Mouse (Mus musculus) left cerebral cortex, postnatal 36 days (tissue): ENCODE data around the gene Kbtbd4. TPM values are rescaled to one million over a fixed set of nuclear protein-coding genes. Genes with fewer than 3 reads are reported as not detected.

ENCODE experiments used
- DNase-seq, 2 experiments: peaks; one replicate each; pipeline ENCODE4 v3.0.0; 2021 to 2022; ENCODE audit warnings: low spot score in 2 of 2, mixed read lengths in 1 of 2
- intact Hi-C: fragments of 180-260 bp; cut with DNase I; formaldehyde crosslinking; loops from one replicate; pipeline ENCODE4 v1.15.1; 2025
- total RNA-seq, 2 experiments: library from RNA; stranded (reverse); gene quantifications; 2 replicates each; pipeline ENCODE4 v1.2.3; 2021

Gene Kbtbd4
- total RNA-seq, 2 experiments from 2014 or later: 39.6 to 39.8 TPM

GRCm38 (mm10) chr2:90940233-90941229, 36.0 kb downstream of the Kbtbd4 start, which contains the start of gene Celf1:
Gene Celf1 (plus strand): TSS chr2:90940382.
- intact Hi-C loops: loop anchor here (2.0 to 5.0 kb wide), 3 partner anchors 24 to 114 kb away; partner anchors contain the start of gene Psmc3

GRCm38 (mm10) chr2:90941744-90942143, 37.2 kb downstream of the Kbtbd4 start:
- intact Hi-C loops: loop anchor here (2.0 to 5.0 kb wide), 3 partner anchors 23 to 113 kb away; partner anchors contain the start of gene Psmc3
- DNase-seq: no peak

More at GRCm38 (mm10) chr2:90940233-90941229, 36.0 kb downstream of the Kbtbd4 start, which contains the start of gene Celf1:
- peak; percentile 82 to 89 for DNase-seq

GRCm38 (mm10) chr2:90950149-90950548, 45.6 kb downstream of the Kbtbd4 start:
- intact Hi-C loops: no loop called here
- DNase-seq: no peak

- no peak for DNase-seq
- intact Hi-C loops: no loop called here
Measured at GRCm38 (mm10) chr2:90950582-90951194, 46.1 kb downstream of the Kbtbd4 start.

- intact Hi-C loops: no loop called here
- no peak for DNase-seq
Measured at GRCm38 (mm10) chr2:90953461-90953860, 48.9 kb downstream of the Kbtbd4 start.

GRCm38 (mm10) chr2:90956053-90956452, 51.5 kb downstream of the Kbtbd4 start:
- intact Hi-C loops: no loop called here
- DNase-seq: no peak

- DNase-seq: no peak
- intact Hi-C loops: no loop called here
Measured at GRCm38 (mm10) chr2:90958856-90959255, 54.3 kb downstream of the Kbtbd4 start.

GRCm38 (mm10) chr2:90960012-90960411, 55.5 kb downstream of the Kbtbd4 start:
- no peak for DNase-seq
- intact Hi-C loops: loop anchor here (10.0 kb wide), 2 partner anchors 65 to 85 kb away; no protein-coding TSS in a partner anchor

Other genes starting within 250 kb of the Kbtbd4 start
- 10 to 100 TPM; 18.2 to 20.5 TPM for gene Nup160, start 227.5 kb upstream of the Kbtbd4 start, total RNA-seq
- gene Fnbp4, start 159.4 kb upstream of the Kbtbd4 start, total RNA-seq: 10 to 100 TPM; 47.1 to 68.6 TPM
- gene Agbl2, start 122.0 kb upstream of the Kbtbd4 start, total RNA-seq: under 1 TPM; 0.37 to 0.82 TPM
- gene Mtch2, start 57.6 kb upstream of the Kbtbd4 start, total RNA-seq: 100 to 1,000 TPM in 1 of 2 experiments, 10 to 100 TPM in 1; 97.5 to 124 TPM
- gene C1qtnf4, start 18.9 kb upstream of the Kbtbd4 start, total RNA-seq: 100 to 1,000 TPM; 279 to 315 TPM
- gene Ndufs3, start 87 bp downstream of the Kbtbd4 start, total RNA-seq: 100 to 1,000 TPM; 229 to 240 TPM
- 100 to 1,000 TPM; 145 to 163 TPM for gene Celf1, start 35.6 kb downstream of the Kbtbd4 start, total RNA-seq
- under 1 TPM; 0.47 to 0.54 TPM for gene Rapsn, start 130.9 kb downstream of the Kbtbd4 start, total RNA-seq
- 100 to 1,000 TPM; 206 to 234 TPM for gene Psmc3, start 149.3 kb downstream of the Kbtbd4 start, total RNA-seq
- 10 to 100 TPM; 27.6 to 36.6 TPM for gene Slc39a13, start 165.7 kb downstream of the Kbtbd4 start, total RNA-seq
- 1 to 10 TPM; 4.1 to 5.5 TPM for gene Spi1, start 177.7 kb downstream of the Kbtbd4 start, total RNA-seq
- under 1 TPM; 0.41 to 0.81 TPM for gene Mybpc3, start 213.4 kb downstream of the Kbtbd4 start, total RNA-seq